Mouse (Mus musculus) heart, postnatal 0 days (tissue): ENCODE data around the gene Olfr1089. TPM values are rescaled to one million over a fixed set of nuclear protein-coding genes. Genes with fewer than 3 reads are reported as not detected.

Source experiments
- ATAC-seq: fragments of 200-750 bp; cut with Nextera tagmentation; 2 replicates; pipeline ENCODE4 v1.8.0; 2017; ENCODE audit warnings: low read depth, moderate number of reproducible peaks, moderate library complexity; ENCODE audit not compliant: insufficient read depth
- DNase-seq: peaks from one replicate; pipeline ENCODE4 v3.0.0-alpha.2; 2016; ENCODE audit warnings: low spot score
- H3K27ac ChIP-seq: fragments of 300-500 bp; sonication (generic); 2 replicates; pipeline ENCODE4 v1.5.1; 2014; ENCODE audit warnings: low read depth, mild to moderate bottlenecking
- H3K27me3 ChIP-seq: fragments of 300-500 bp; sonication (generic); 2 replicates; pipeline ENCODE4 v1.6.1; 2014; ENCODE audit warnings: low read length, mixed read lengths; ENCODE audit not compliant: control insufficient read depth, insufficient read depth
- H3K36me3 ChIP-seq: fragments of 300-500 bp; sonication (generic); replicated peaks from 2 replicates; pipeline ENCODE4 v1.6.1; 2014; ENCODE audit warnings: low read length, mixed read lengths; ENCODE audit not compliant: control insufficient read depth, insufficient read depth
- H3K4me1 ChIP-seq: fragments of 300-500 bp; sonication (generic); 2 replicates; pipeline ENCODE4 v1.6.1; 2014; ENCODE audit warnings: antibody characterized with exemption; ENCODE audit not compliant: control insufficient read depth, insufficient read depth
- H3K4me2 ChIP-seq: fragments of 300-500 bp; sonication (generic); 2 replicates; pipeline ENCODE4 v1.6.1; 2014; ENCODE audit warnings: low read depth, mild to moderate bottlenecking, low read length, moderate library complexity
- H3K4me3 ChIP-seq: fragments of 300-500 bp; sonication (generic); 2 replicates; pipeline ENCODE4 v1.5.1; 2014; ENCODE audit warnings: low read depth, low read length
- H3K9ac ChIP-seq: fragments of 300-500 bp; sonication (generic); replicated peaks from 2 replicates; pipeline ENCODE4 v1.6.1; 2014; ENCODE audit warnings: low read depth, low read length, mixed read lengths
- H3K9me3 ChIP-seq: fragments of 300-500 bp; sonication (generic); replicated peaks from 2 replicates; pipeline ENCODE4 v1.6.1; 2016; ENCODE audit warnings: low read length; ENCODE audit not compliant: control insufficient read depth
- CTCF ChIP-seq: IDR thresholded peaks from 2 replicates; pipeline ENCODE4 v1.5.1; 2016; ENCODE audit warnings: antibody characterized with exemption, control low read depth, low read depth
- EP300 ChIP-seq: IDR thresholded peaks from 2 replicates; pipeline ENCODE4 v1.6.1; 2016; ENCODE audit warnings: antibody characterized with exemption, low read depth
- WGBS: fragments of 180-500 bp; shearing (Covaris S2); extraction: QIAGEN DNeasy Blood & Tissue Kit; methylation state at CpG from one replicate; pipeline ENCODE4 v1.1.7; 2014; 5-methylcytosine and 5-hydroxymethylcytosine counted together
- polyA plus RNA-seq: library from polyadenylated mRNA; unstranded; fragments of >200 nt; fragmentation: Nextera tagmentation; extraction: Ambion mirVana; gene quantifications from 2 replicates; pipeline ENCODE4 v1.2.1, GENCODE M21; 2015
- total RNA-seq: library from RNA; depleted of rRNA; stranded (reverse); fragments of >200 nt; gene quantifications from 2 replicates; pipeline ENCODE4 v1.2.3, GENCODE M21; 2014; ENCODE audit warnings: low replicate concordance; rRNA removed

Gene Olfr1089
- total RNA-seq: not detected in 2 replicates
- not detected in 2 replicates for polyA plus RNA-seq

- ATAC-seq (no peak), DNase-seq (no peak)
- Histone ChIP-seq H3K9ac (no peak within 1 kb of the TSS), H3K4me2 (no peak within 1 kb of the TSS), H3K4me3 (no peak within 1 kb of the TSS), H3K27me3 (no peaks in the 10 kb centered on the region), H3K4me1 (no peaks in the 10 kb centered on the region), H3K27ac (no peak within 1 kb of the TSS), H3K36me3 (no peaks in the 10 kb centered on the region), H3K9me3 (no peaks in the 10 kb centered on the region)
- TF ChIP-seq EP300: no peak
- TF ChIP-seq CTCF: no peak
Measured at GRCm38 (mm10) chr2:86733601-86734000, at the start of gene Olfr1089. Gene Olfr1089, minus strand, starts transcription at chr2:86733701.

GRCm38 (mm10) chr2:86782179-86782578 is 48.7 kb upstream of the Olfr1089 start, which contains the start of gene Olfr1093:
Gene Olfr1093, plus strand, starts transcription at chr2:86782479.
- Histone ChIP-seq H3K27ac (no peak within 1 kb of the TSS), H3K9ac (no peak within 1 kb of the TSS), H3K36me3 (no peaks in the 10 kb centered on the region), H3K4me2 (no peak within 1 kb of the TSS), H3K4me3 (no peak within 1 kb of the TSS), H3K9me3 (no peaks in the 10 kb centered on the region), H3K27me3 (no peaks in the 10 kb centered on the region), H3K4me1 (no peaks in the 10 kb centered on the region)
- ATAC-seq (no peak), DNase-seq (no peak)
- 69% methylated on average over 2 of the region's 2 CpGs for WGBS
- TF ChIP-seq EP300: no peak
- TF ChIP-seq CTCF: no peak

- ATAC-seq: no peak
- no peak overlapping the region for H3K27ac ChIP-seq
- WGBS: 93% methylated on average over 6 of the region's 6 CpGs
- no peak overlapping the region for H3K4me3 ChIP-seq
- H3K27me3 ChIP-seq: no peaks in the 10 kb centered on the region
- no peaks in the 10 kb centered on the region for H3K4me1 ChIP-seq
- no peaks in the 10 kb centered on the region for H3K9me3 ChIP-seq
- TF ChIP-seq CTCF: no peak
- TF ChIP-seq EP300: no peak
- H3K9ac ChIP-seq: no peak overlapping the region
- H3K36me3 ChIP-seq: no peaks in the 10 kb centered on the region
- DNase-seq: no peak
- no peak overlapping the region for H3K4me2 ChIP-seq
Measured at GRCm38 (mm10) chr2:86761050-86761449, 27.5 kb upstream of the Olfr1089 start.

- Histone ChIP-seq H3K9ac (no peak within 1 kb of the TSS), H3K4me1 (no peaks in the 10 kb centered on the region), H3K27ac (no peak within 1 kb of the TSS), H3K4me2 (no peak within 1 kb of the TSS), H3K36me3 (no peaks in the 10 kb centered on the region), H3K4me3 (no peak within 1 kb of the TSS), H3K9me3 (no peaks in the 10 kb centered on the region), H3K27me3 (no peaks in the 10 kb centered on the region)
- 75% methylated on average over 1 of the region's 1 CpGs for WGBS
- TF ChIP-seq CTCF: no peak
- no peak for TF ChIP-seq EP300
- DNase-seq (no peak), ATAC-seq (no peak)
Measured at GRCm38 (mm10) chr2:86758893-86759292, 25.4 kb upstream of the Olfr1089 start, which contains the start of gene Olfr1090. Gene Olfr1090, minus strand, starts transcription at chr2:86758993.

- Histone ChIP-seq H3K4me3 (no peak within 1 kb of the TSS), H3K9ac (no peak within 1 kb of the TSS)
- ATAC-seq: no peak
Measured at GRCm38 (mm10) chr2:86698295-86698694, 35.2 kb downstream of the Olfr1089 start, which contains the start of gene Olfr1087. Gene Olfr1087, minus strand, starts transcription at chr2:86698395.

More at GRCm38 (mm10) chr2:86698295-86698694, 35.2 kb downstream of the Olfr1089 start, which contains the start of gene Olfr1087:
- Histone ChIP-seq H3K36me3 (no peaks in the 10 kb centered on the region), H3K4me1 (no peaks in the 10 kb centered on the region), H3K27me3 (no peaks in the 10 kb centered on the region), H3K27ac (no peak within 1 kb of the TSS), H3K9me3 (no peaks in the 10 kb centered on the region), H3K4me2 (no peak within 1 kb of the TSS)
- DNase-seq: no peak
- TF ChIP-seq CTCF (no peak), EP300 (no peak)

Other genes with a start within 250 kb of the Olfr1089 start
- gene Olfr228, start 246.3 kb downstream of the Olfr1089 start, total RNA-seq: not detected in 2 replicates
- not detected in 2 replicates for gene Olfr228, start 246.3 kb downstream of the Olfr1089 start, polyA plus RNA-seq
- gene Olfr1076, start 225.2 kb downstream of the Olfr1089 start, total RNA-seq: not detected in 2 replicates
- gene Olfr1076, start 225.2 kb downstream of the Olfr1089 start, polyA plus RNA-seq: not detected in 2 replicates
- gene Olfr1079, start 191.2 kb downstream of the Olfr1089 start, total RNA-seq: not detected in 2 replicates
- gene Olfr1079, start 191.2 kb downstream of the Olfr1089 start, polyA plus RNA-seq: not detected in 2 replicates
- gene Olfr1080, start 175.5 kb downstream of the Olfr1089 start, total RNA-seq: not detected in 2 replicates
- not detected in 2 replicates for gene Olfr1080, start 175.5 kb downstream of the Olfr1089 start, polyA plus RNA-seq
- not detected in 2 replicates for gene Olfr1082, start 134.7 kb downstream of the Olfr1089 start, total RNA-seq
- gene Olfr1082, start 134.7 kb downstream of the Olfr1089 start, polyA plus RNA-seq: not detected in 2 replicates
- not detected in 2 replicates for gene Olfr1084, start 94.0 kb downstream of the Olfr1089 start, total RNA-seq
- not detected in 2 replicates for gene Olfr1084, start 94.0 kb downstream of the Olfr1089 start, polyA plus RNA-seq
- not detected in 2 replicates for gene Olfr1085, start 71.7 kb downstream of the Olfr1089 start, total RNA-seq
- not detected in 2 replicates for gene Olfr1085, start 71.7 kb downstream of the Olfr1089 start, polyA plus RNA-seq
- gene Olfr1086, start 53.6 kb downstream of the Olfr1089 start, total RNA-seq: not detected in 2 replicates
- gene Olfr1086, start 53.6 kb downstream of the Olfr1089 start, polyA plus RNA-seq: not detected in 2 replicates
- gene Olfr1087, start 35.3 kb downstream of the Olfr1089 start, total RNA-seq: not detected in 2 replicates
- gene Olfr1087, start 35.3 kb downstream of the Olfr1089 start, polyA plus RNA-seq: not detected in 2 replicates
- gene Olfr1090, start 25.3 kb upstream of the Olfr1089 start, total RNA-seq: not detected in 2 replicates
- not detected in 2 replicates for gene Olfr1090, start 25.3 kb upstream of the Olfr1089 start, polyA plus RNA-seq
- not detected in 2 replicates for gene Olfr1093, start 48.8 kb upstream of the Olfr1089 start, total RNA-seq
- gene Olfr1093, start 48.8 kb upstream of the Olfr1089 start, polyA plus RNA-seq: not detected in 2 replicates
- gene Olfr141, start 76.3 kb upstream of the Olfr1089 start, total RNA-seq: not detected in 2 replicates
- not detected in 2 replicates for gene Olfr141, start 76.3 kb upstream of the Olfr1089 start, polyA plus RNA-seq
- gene Olfr1094, start 91.0 kb upstream of the Olfr1089 start, total RNA-seq: not detected in 2 replicates
- gene Olfr1094, start 91.0 kb upstream of the Olfr1089 start, polyA plus RNA-seq: not detected in 2 replicates
- gene Olfr1095, start 118.0 kb upstream of the Olfr1089 start, total RNA-seq: not detected in 2 replicates
- gene Olfr1095, start 118.0 kb upstream of the Olfr1089 start, polyA plus RNA-seq: not detected in 2 replicates
- gene Gm13723, start 141.1 kb upstream of the Olfr1089 start, total RNA-seq: not detected in 2 replicates
- gene Gm13723, start 141.1 kb upstream of the Olfr1089 start, polyA plus RNA-seq: not detected in 2 replicates
- gene Olfr1097, start 158.5 kb upstream of the Olfr1089 start, total RNA-seq: not detected in 2 replicates
- not detected in 2 replicates for gene Olfr1097, start 158.5 kb upstream of the Olfr1089 start, polyA plus RNA-seq
- not detected in 2 replicates for gene Olfr1098, start 190.8 kb upstream of the Olfr1089 start, total RNA-seq
- not detected in 2 replicates for gene Olfr1098, start 190.8 kb upstream of the Olfr1089 start, polyA plus RNA-seq
- not detected in 2 replicates for gene Olfr1099, start 227.0 kb upstream of the Olfr1089 start, total RNA-seq
- not detected in 2 replicates for gene Olfr1099, start 227.0 kb upstream of the Olfr1089 start, polyA plus RNA-seq
- gene Olfr1100, start 246.3 kb upstream of the Olfr1089 start, total RNA-seq: not detected in 2 replicates
- not detected in 2 replicates for gene Olfr1100, start 246.3 kb upstream of the Olfr1089 start, polyA plus RNA-seq